Mouse (Mus musculus): ENCODE results near the gene Btbd18.

DNA sequence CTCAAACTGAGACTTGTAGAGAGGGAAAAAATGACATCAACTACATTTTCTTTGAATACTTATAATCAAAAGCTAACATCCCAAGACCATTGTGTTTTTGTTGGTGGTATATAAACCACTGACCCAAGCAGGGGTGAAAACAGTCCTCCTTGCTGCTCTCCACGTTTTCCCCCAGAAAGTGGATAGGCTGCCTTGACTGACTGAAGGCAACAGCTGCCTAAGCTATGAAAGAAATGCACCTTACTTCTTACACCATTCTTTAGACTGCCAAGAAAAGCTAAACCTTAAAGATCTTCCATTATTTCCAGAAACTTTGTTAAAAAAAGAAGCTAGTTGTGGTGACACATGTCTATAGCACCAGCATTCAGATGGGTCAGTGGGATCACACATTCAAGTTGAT, 12.7 kb upstream of the Btbd18 start:
- no peak for TF ChIP-seq EP300 (IDR thresholded peaks at IDR 0.05; ENCODE audit: insufficient read depth, low read depth, low read length)
- no peak for TF ChIP-seq CTCF (IDR thresholded peaks at IDR 0.05)
- TF ChIP-seq POLR2A (IDR thresholded peaks at IDR 0.05; ENCODE audit: insufficient read depth, low read depth, low read length) = no peak

All from heart, adult 2 months (tissue).